Mouse (Mus musculus) stomach, embryonic 14.5 days (tissue): ENCODE results near the gene Cdhr2. TPM values are rescaled to one million over a fixed set of nuclear protein-coding genes. Genes with fewer than 3 reads are reported as not detected.

Source experiments
- ATAC-seq: fragments of 200-750 bp; cut with Nextera tagmentation; 2 replicates; pipeline ENCODE4 v1.8.0; 2017; ENCODE audit warnings: low read depth, moderate TSS enrichment; ENCODE audit not compliant: insufficient number of reproducible peaks, insufficient read depth, low FRiP score
- H3K27ac ChIP-seq: fragments of 300-500 bp; sonication (generic); 2 replicates; pipeline ENCODE4 v1.5.1; 2014; ENCODE audit warnings: mild to moderate bottlenecking, low read length, moderate library complexity, mixed read lengths
- H3K27me3 ChIP-seq: fragments of 300-500 bp; sonication (generic); 2 replicates; pipeline ENCODE4 v1.6.1; 2014; ENCODE audit warnings: low read length, control low read depth, mixed read lengths; ENCODE audit not compliant: control insufficient read depth, insufficient read depth
- H3K36me3 ChIP-seq: fragments of 300-500 bp; sonication (generic); 2 replicates; pipeline ENCODE4 v1.6.1; 2014; ENCODE audit warnings: mild to moderate bottlenecking, control low read depth, low read length, moderate library complexity, mixed read lengths; ENCODE audit not compliant: control insufficient read depth, insufficient read depth
- H3K4me1 ChIP-seq: fragments of 300-500 bp; sonication (generic); 2 replicates; pipeline ENCODE4 v1.6.1; 2014; ENCODE audit warnings: low read length, control low read depth, mixed read lengths; ENCODE audit not compliant: control insufficient read depth, insufficient read depth
- H3K4me2 ChIP-seq: fragments of 300-500 bp; sonication (generic); replicated peaks from 2 replicates; pipeline ENCODE4 v1.6.1; 2014; ENCODE audit warnings: low read depth, low read length, control low read depth
- H3K4me3 ChIP-seq: fragments of 300-500 bp; sonication (generic); 2 replicates; pipeline ENCODE4 v1.5.1; 2014; ENCODE audit warnings: low read depth, low read length, control low read depth
- H3K9ac ChIP-seq: fragments of 300-500 bp; sonication (generic); replicated peaks from 2 replicates; pipeline ENCODE4 v1.6.1; 2014; ENCODE audit warnings: low read depth, mild to moderate bottlenecking, control low read depth, low read length, moderate library complexity, mixed read lengths
- H3K9me3 ChIP-seq: fragments of 300-500 bp; sonication (generic); 2 replicates; pipeline ENCODE4 v1.6.1; 2016; ENCODE audit warnings: low read depth, low read length, control low read depth; ENCODE audit not compliant: control insufficient read depth
- WGBS: fragments of 180-500 bp; shearing (Covaris S2); extraction: QIAGEN DNeasy Blood & Tissue Kit; methylation state at CpG from one replicate; pipeline ENCODE4 v1.1.7; 2014; 5-methylcytosine and 5-hydroxymethylcytosine counted together
- polyA plus RNA-seq: library from polyadenylated mRNA; unstranded; fragments of >200 nt; fragmentation: Nextera tagmentation; extraction: Ambion mirVana; gene quantifications from 2 replicates; pipeline ENCODE4 v1.2.1, GENCODE M21; 2014

Gene Cdhr2
- 1.00 and 1.1 TPM in 2 replicates for polyA plus RNA-seq

DNA sequence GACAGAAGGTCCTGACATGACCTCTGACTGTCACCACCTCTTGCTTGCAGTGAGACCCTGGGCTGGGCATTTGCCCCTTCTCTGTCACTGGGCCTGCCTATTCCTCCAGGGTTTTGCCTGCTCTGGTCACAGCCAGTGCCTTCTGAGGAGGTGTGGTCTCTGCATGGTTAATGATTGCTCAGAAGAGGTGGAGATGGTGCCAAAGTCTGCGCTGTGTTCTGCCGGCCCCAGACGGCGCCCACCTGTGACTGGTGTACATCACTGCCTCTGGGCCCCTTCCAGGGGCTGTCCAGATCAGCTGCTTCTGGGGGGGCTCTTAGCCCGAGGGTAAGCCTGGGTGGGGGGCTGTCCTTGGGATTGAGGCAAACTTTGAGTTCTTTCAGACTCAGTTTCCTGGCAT, at the start of gene Cdhr2:
TSS of gene Cdhr2 (plus strand) at position 219 of the 400 bp plus-strand sequence.
- H3K9me3 ChIP-seq: no peaks in the 10 kb centered on the region
- H3K27me3 ChIP-seq: no peaks in the 10 kb centered on the region
- H3K4me1 ChIP-seq: no peaks in the 10 kb centered on the region
- H3K4me3 ChIP-seq: no peak within 1 kb of the TSS
- no peak within 1 kb of the TSS for H3K9ac ChIP-seq
- peak within 1 kb of the TSS; percentile 18; the same call in 1 of the 2 replicates for H3K4me2 ChIP-seq
- no peaks in the 10 kb centered on the region for H3K36me3 ChIP-seq
- peak; percentile 82 for ATAC-seq
- 37% methylated on average over 5 of the region's 5 CpGs for WGBS
- H3K27ac ChIP-seq: no peak within 1 kb of the TSS

DNA sequence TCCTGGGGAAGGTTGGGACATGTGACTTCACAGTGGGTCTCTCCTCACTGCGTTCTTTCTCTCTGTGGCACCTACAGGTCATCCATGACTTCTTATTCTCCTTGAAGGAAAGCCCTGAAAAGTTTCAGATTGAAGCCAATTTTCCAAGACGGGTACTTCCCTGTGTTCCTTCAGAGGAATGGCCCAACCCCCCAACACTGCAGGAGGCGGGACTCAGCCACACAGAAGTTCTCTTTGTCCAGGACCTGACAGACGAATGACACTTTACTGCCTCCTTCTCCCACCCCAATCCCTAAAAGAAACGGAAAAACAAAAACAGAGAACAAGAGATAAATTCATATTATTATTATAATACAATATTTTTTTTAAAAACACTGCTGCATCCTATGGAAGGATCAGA, 40.4 kb upstream of the Cdhr2 start:
- Histone ChIP-seq H3K27ac (peak overlapping the region; percentile 55), H3K4me1 (no peaks in the 10 kb centered on the region), H3K4me3 (no peak overlapping the region), H3K9me3 (no peaks in the 10 kb centered on the region), H3K36me3 (peaks cover 58% of the 10 kb centered on the region), H3K4me2 (no peak overlapping the region), H3K9ac (no peak overlapping the region), H3K27me3 (no peaks in the 10 kb centered on the region)
- peak; percentile 46; the same call in 1 of the 2 replicates for ATAC-seq
- 58% methylated on average over 5 of the region's 5 CpGs for WGBS

DNA sequence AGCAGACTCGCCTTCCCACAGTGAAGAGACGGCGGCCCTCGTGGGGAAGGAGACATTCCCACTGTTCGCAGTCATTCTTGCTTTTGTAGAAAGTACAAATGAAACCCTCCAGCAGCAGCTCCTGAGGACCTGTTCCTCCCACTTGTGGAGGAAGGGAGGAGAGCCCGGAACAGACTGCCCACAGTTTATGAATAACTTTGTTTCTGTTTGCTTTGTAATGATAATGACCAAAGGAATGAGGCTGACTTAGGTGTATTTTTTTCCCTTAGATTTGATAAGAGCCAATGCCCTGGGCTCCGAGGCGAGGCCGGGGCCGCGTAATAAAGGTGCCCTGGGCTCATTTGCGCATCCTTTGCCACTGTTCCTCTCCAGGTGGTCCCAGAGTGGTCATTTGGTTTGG, 39.9 kb upstream of the Cdhr2 start:
- Histone ChIP-seq H3K9ac (no peak overlapping the region), H3K4me2 (no peak overlapping the region), H3K27me3 (no peaks in the 10 kb centered on the region), H3K36me3 (peaks cover 54% of the 10 kb centered on the region), H3K4me1 (no peaks in the 10 kb centered on the region), H3K4me3 (no peak overlapping the region), H3K27ac (peak overlapping the region; percentile 27; the same call in 1 of the 2 replicates), H3K9me3 (no peaks in the 10 kb centered on the region)
- peak; percentile 59 for ATAC-seq
- WGBS: 65% methylated on average over 12 of the region's 12 CpGs

GRCm38 (mm10) chr13:54663999-54664398, 37.3 kb upstream of the Cdhr2 start:
- Histone ChIP-seq H3K4me1 (no peaks in the 10 kb centered on the region), H3K27ac (no peak overlapping the region), H3K9me3 (no peaks in the 10 kb centered on the region), H3K4me3 (no peak overlapping the region), H3K36me3 (peaks cover 30% of the 10 kb centered on the region), H3K4me2 (no peak overlapping the region), H3K27me3 (no peaks in the 10 kb centered on the region), H3K9ac (no peak overlapping the region)
- no peak for ATAC-seq
- 71% methylated on average over 4 of the region's 4 CpGs for WGBS

DNA sequence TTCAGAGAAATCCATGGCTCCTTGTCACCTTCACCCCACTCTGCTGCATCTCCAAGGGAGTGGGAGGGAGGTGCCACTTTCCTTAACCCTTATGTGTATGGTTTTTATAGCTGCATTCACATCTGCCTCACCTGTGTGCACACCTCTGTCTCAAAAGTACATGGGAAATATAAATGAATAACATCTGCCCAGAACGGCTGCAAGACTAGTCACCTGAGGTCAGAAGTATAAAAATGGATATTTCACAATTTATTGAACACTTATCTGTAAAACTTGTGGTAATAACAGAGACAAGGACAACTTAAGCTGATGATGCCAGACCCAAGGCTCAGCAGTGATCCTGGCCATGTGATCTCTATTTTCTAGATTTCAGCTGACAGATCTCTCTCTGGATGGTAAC, 36.8 kb upstream of the Cdhr2 start:
- WGBS: 84% methylated on average over 1 of the region's 1 CpGs
- H3K4me1 ChIP-seq: no peaks in the 10 kb centered on the region
- no peak overlapping the region for H3K27ac ChIP-seq
- H3K4me2 ChIP-seq: no peak overlapping the region
- no peak for ATAC-seq
- no peak overlapping the region for H3K9ac ChIP-seq
- H3K4me3 ChIP-seq: no peak overlapping the region
- peaks cover 25% of the 10 kb centered on the region for H3K36me3 ChIP-seq
- no peaks in the 10 kb centered on the region for H3K9me3 ChIP-seq
- no peaks in the 10 kb centered on the region for H3K27me3 ChIP-seq

DNA sequence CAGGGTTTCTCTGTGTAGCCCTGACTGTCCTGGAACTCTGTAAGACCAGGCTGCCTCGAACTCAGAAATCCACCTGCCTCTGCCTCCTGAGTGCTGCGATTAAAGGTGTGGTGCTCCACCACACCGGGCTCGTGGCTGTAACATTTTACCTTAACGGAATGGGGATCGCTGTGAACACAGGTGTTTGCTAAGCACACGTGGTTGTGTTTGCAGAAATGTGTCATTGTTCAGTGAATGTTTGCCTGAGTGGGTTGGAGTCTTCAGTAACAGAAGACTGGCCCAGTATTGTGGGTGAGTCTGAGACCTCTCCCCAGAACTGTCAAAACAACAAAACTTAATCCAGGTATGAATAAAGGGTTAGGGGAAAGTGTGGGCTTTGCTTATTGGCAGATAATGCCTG, 36.2 kb upstream of the Cdhr2 start:
- Histone ChIP-seq H3K4me3 (no peak overlapping the region), H3K4me2 (no peak overlapping the region), H3K4me1 (no peaks in the 10 kb centered on the region), H3K36me3 (peaks cover 25% of the 10 kb centered on the region), H3K27me3 (no peaks in the 10 kb centered on the region), H3K9me3 (no peaks in the 10 kb centered on the region), H3K27ac (no peak overlapping the region), H3K9ac (no peak overlapping the region)
- 78% methylated on average over 7 of the region's 7 CpGs for WGBS
- ATAC-seq: no peak

- Histone ChIP-seq H3K36me3 (no peaks in the 10 kb centered on the region; the same call in 1 of the 2 replicates), H3K9ac (no peak overlapping the region), H3K4me1 (no peaks in the 10 kb centered on the region), H3K27me3 (no peaks in the 10 kb centered on the region), H3K27ac (no peak overlapping the region), H3K4me3 (no peak overlapping the region), H3K9me3 (no peaks in the 10 kb centered on the region), H3K4me2 (no peak overlapping the region)
- no peak for ATAC-seq
- 56% methylated on average over 2 of the region's 2 CpGs for WGBS
Measured at GRCm38 (mm10) chr13:54670491-54670890, 30.8 kb upstream of the Cdhr2 start.

- no peak overlapping the region; the same call in 1 of the 2 replicates for H3K27ac ChIP-seq
- no peak overlapping the region for H3K4me3 ChIP-seq
- peak; percentile 51; the same call in 1 of the 2 replicates for ATAC-seq
- H3K36me3 ChIP-seq: peaks cover 19% of the 10 kb centered on the region
- 53% methylated on average over 11 of the region's 11 CpGs for WGBS
- H3K27me3 ChIP-seq: no peaks in the 10 kb centered on the region
- H3K9me3 ChIP-seq: no peaks in the 10 kb centered on the region
- no peak overlapping the region for H3K4me2 ChIP-seq
- no peaks in the 10 kb centered on the region for H3K4me1 ChIP-seq
- no peak overlapping the region for H3K9ac ChIP-seq
Measured at GRCm38 (mm10) chr13:54675895-54676590, 25.2 kb upstream of the Cdhr2 start.

GRCm38 (mm10) chr13:54678263-54678662, 23.0 kb upstream of the Cdhr2 start:
- Histone ChIP-seq H3K27me3 (no peaks in the 10 kb centered on the region), H3K9ac (no peak overlapping the region), H3K4me2 (no peak overlapping the region), H3K9me3 (no peaks in the 10 kb centered on the region), H3K27ac (no peak overlapping the region), H3K4me1 (no peaks in the 10 kb centered on the region), H3K4me3 (no peak overlapping the region), H3K36me3 (peaks cover 40% of the 10 kb centered on the region)
- ATAC-seq: no peak
- 76% methylated on average over 4 of the region's 4 CpGs for WGBS
